Mouse (Mus musculus): ENCODE results near the gene Lhfp. TPM values are rescaled to one million over a fixed set of nuclear protein-coding genes. Genes with fewer than 3 reads are reported as not detected.

Lhfp gene
- polyA plus RNA-seq, 1 experiment from 2014 or later: 50.8 TPM

DNA sequence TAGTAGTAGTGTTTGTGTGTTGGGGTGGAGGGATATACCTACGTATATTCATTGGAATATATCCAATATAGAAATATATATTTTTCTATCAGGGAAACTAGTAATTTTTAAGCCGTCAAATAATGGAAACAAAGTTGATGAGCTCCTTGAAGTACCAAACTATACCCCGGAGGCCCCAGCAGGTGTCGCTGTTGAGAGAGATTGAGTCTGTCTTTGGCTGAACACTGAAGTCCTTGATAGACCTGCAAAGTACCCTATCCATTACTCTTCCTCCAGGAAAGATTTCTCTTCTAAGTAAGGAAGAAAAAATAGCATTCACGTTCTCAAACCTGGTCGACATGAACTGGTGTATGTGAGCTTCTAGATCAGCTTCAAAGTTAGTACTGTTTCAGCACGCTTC is 12.3 kb upstream of the Lhfp start:
- WGBS: 22% methylated on average over 7 of the region's 7 CpGs
- no peaks in the 10 kb centered on the region for H3K9me3 ChIP-seq
- peak; percentile 82 for DNase-seq (ENCODE audit: low spot score)
- H3K4me3 ChIP-seq: no peak overlapping the region
- H3K27ac ChIP-seq: no peak overlapping the region
- H3K27me3 ChIP-seq (ENCODE audit: insufficient read depth, poor library complexity, severe bottlenecking): no peaks in the 10 kb centered on the region
- H3K36me3 ChIP-seq: no peaks in the 10 kb centered on the region
- peaks cover 14% of the 10 kb centered on the region for H3K4me1 ChIP-seq

DNA sequence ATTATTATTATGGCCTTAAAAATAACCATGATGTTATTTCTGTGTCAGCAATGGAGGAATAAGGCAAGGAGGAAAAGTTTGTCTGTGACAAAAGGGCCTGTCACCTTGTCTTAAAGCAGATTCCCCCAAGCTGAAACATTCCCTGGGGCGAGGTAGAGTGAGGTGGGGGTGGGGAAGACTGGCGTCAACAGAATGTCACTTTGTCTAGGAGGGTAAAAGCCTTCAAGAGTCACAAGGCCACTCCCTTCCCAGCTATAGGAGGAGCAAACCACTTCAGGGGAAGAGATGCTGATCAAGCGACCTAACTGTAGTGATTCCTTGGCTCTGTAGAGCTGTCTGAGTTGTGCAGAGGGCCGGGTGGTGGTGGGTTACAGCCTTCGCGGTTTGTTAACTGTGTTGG is 9.7 kb upstream of the Lhfp start:
- Histone ChIP-seq H3K36me3 (no peaks in the 10 kb centered on the region), H3K27ac (no peak overlapping the region), H3K4me1 (peaks cover 14% of the 10 kb centered on the region), H3K4me3 (no peak overlapping the region), H3K9me3 (no peaks in the 10 kb centered on the region), H3K27me3 (ENCODE audit: insufficient read depth, poor library complexity, severe bottlenecking) (no peaks in the 10 kb centered on the region)
- WGBS: 37% methylated on average over 6 of the region's 6 CpGs
- DNase-seq (ENCODE audit: low spot score): no peak

DNA sequence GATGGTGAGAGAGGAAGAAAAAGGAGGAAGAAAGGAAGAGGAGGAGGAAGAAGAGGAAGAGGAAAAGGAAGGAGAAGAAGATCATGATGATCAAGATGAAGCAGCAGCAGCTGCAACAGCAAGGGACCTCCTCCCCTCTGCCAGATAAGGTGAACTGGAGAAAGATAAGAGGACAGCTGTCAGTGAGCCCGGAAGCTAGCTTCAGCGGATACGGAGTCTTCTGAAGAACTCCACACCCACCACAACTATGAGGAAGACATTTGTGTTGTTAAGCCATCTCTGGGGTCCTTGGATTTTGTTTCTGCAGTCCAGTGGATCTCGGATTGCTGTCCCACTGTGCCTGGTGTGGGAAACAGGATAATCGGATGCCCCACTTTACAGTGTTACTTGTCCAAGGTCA is 8.9 kb upstream of the Lhfp start:
- 14% methylated on average over 5 of the region's 5 CpGs for WGBS
- Histone ChIP-seq H3K36me3 (no peaks in the 10 kb centered on the region), H3K27me3 (ENCODE audit: insufficient read depth, poor library complexity, severe bottlenecking) (no peaks in the 10 kb centered on the region), H3K4me3 (no peak overlapping the region), H3K9me3 (no peaks in the 10 kb centered on the region), H3K27ac (no peak overlapping the region), H3K4me1 (peaks cover 14% of the 10 kb centered on the region)
- no peak for DNase-seq (ENCODE audit: low spot score)

DNA sequence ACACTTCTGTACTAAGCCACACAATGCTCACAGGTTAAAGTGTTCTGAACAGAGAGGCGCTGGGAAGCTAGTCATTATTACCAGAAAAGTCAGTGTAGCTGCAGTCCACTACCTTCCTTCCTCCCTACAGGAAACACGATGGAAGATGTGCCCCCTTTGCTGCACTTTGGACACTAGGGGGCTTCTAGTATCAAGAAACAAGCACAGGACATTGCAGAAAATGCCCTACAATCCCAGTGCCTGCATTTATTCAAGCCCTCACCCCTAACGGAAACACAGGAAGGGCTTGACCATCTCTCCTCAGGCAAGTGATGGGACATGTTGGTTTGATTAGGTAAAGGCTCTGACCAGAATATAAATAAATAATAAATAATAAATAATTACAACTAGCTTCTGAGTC is 7.9 kb upstream of the Lhfp start:
- H3K4me3 ChIP-seq: no peak overlapping the region
- H3K9me3 ChIP-seq: no peaks in the 10 kb centered on the region
- H3K27ac ChIP-seq: no peak overlapping the region
- DNase-seq (ENCODE audit: low spot score): no peak
- no peaks in the 10 kb centered on the region for H3K36me3 ChIP-seq
- WGBS: 14% methylated on average over 3 of the region's 3 CpGs
- peaks cover 14% of the 10 kb centered on the region for H3K4me1 ChIP-seq
- H3K27me3 ChIP-seq (ENCODE audit: insufficient read depth, poor library complexity, severe bottlenecking): no peaks in the 10 kb centered on the region

DNA sequence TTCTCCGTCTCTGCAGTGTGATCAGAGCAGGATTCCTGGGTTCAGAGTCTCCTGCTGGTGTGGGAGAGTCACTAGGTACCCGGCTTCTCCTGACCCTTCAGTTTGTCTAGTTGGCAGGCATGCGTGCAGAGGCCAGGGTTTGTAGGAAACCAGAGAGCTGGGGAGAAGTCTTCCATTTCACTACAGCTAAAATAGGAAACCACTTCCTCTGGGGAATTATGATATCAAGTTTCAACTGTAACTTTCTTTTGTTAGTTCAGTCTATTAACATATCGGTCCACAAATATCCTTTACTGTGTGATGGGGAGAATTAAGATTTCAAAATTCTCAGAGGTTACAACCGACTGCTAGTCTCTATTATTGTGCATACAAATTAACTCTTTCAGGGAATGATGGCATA is 5.3 kb upstream of the Lhfp start:
- DNase-seq (ENCODE audit: low spot score): no peak
- 75% methylated on average over 5 of the region's 5 CpGs for WGBS
- no peak overlapping the region for H3K27ac ChIP-seq

DNA sequence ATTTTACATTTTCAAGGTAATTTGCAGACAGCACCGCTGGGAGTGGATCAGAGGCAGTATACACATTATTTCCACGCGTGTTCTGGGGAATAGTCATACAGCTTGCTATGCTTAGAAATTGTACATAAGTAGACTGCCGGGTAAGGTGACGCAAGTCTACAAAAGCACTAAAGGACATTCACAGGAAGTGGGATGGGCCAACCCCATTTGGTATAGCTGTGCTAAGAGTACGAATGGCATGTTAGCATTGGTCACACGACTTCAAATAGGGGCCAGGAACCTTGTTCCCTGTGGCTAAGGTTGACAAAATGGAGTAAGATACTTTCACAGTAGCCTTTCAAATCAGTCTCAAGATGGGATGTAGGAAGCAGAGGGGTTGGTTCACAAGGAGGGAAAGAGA is 4.4 kb upstream of the Lhfp start:
- 84% methylated on average over 7 of the region's 7 CpGs for WGBS
- no peaks in the 10 kb centered on the region for H3K9me3 ChIP-seq
- H3K4me3 ChIP-seq: no peak overlapping the region
- H3K4me1 ChIP-seq: peaks cover 24% of the 10 kb centered on the region
- H3K36me3 ChIP-seq: no peaks in the 10 kb centered on the region
- DNase-seq (ENCODE audit: low spot score): no peak
- H3K27ac ChIP-seq: no peak overlapping the region
- no peaks in the 10 kb centered on the region for H3K27me3 ChIP-seq (ENCODE audit: insufficient read depth, poor library complexity, severe bottlenecking)

More for the DNA sequence above, 5.3 kb upstream of the Lhfp start:
- H3K4me3 ChIP-seq: no peak overlapping the region
- no peaks in the 10 kb centered on the region for H3K36me3 ChIP-seq
- peaks cover 25% of the 10 kb centered on the region for H3K4me1 ChIP-seq
- H3K27me3 ChIP-seq (ENCODE audit: insufficient read depth, poor library complexity, severe bottlenecking): no peaks in the 10 kb centered on the region
- H3K9me3 ChIP-seq: no peaks in the 10 kb centered on the region

DNA sequence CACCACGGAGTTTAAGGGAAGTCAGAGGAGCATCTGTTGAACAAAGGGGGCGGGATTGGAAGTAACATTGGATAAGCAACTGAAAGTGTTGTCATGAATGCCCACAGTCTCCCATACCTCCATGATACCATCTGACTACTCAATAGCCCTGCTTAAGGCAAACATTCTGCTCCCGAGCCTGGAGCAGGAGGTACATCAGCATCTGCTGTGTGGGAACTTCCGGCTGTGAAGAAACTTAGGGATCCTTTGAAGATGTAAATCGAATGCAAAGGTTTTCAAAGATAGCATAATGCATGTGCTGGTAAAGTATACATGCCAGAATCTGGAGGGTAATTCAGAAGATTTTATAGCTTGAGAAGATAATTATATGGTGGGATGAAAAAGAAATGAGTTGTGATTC is 2.4 kb upstream of the Lhfp start:
- Histone ChIP-seq H3K4me1 (peaks cover 24% of the 10 kb centered on the region), H3K36me3 (peaks cover 5% of the 10 kb centered on the region; the same call in 1 of the 2 replicates), H3K4me3 (no peak overlapping the region), H3K9me3 (no peaks in the 10 kb centered on the region), H3K27ac (no peak overlapping the region), H3K27me3 (ENCODE audit: insufficient read depth, poor library complexity, severe bottlenecking) (no peaks in the 10 kb centered on the region)
- 68% methylated on average over 5 of the region's 5 CpGs for WGBS
- no peak for DNase-seq (ENCODE audit: low spot score)

DNA sequence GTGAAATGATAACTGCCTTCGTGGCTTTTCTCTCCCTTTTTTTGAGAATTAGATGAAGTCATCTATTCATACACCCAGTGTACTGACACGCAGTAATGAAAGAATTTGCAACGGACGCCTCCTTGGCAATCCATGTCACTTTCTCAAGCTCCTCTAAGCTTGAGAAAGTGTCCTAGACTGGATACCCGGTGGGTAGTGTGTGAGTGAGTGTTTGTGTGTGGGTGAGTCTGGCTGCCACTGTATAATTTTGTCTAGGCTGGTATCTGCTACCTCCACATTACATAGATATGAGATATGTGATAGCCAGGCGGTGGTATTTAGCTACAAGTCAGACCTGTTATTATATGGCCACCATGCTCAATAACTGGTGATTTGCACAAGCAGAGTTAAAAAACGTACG is 1.6 kb upstream of the Lhfp start:
- peaks cover 5% of the 10 kb centered on the region; the same call in 1 of the 2 replicates for H3K36me3 ChIP-seq
- DNase-seq (ENCODE audit: low spot score): no peak
- 76% methylated on average over 8 of the region's 8 CpGs for WGBS
- H3K27me3 ChIP-seq (ENCODE audit: insufficient read depth, poor library complexity, severe bottlenecking): no peaks in the 10 kb centered on the region
- no peak overlapping the region for H3K4me3 ChIP-seq
- no peaks in the 10 kb centered on the region for H3K9me3 ChIP-seq
- H3K27ac ChIP-seq: peak overlapping the region; percentile 13; the same call in 1 of the 2 replicates
- peaks cover 30% of the 10 kb centered on the region for H3K4me1 ChIP-seq

DNA sequence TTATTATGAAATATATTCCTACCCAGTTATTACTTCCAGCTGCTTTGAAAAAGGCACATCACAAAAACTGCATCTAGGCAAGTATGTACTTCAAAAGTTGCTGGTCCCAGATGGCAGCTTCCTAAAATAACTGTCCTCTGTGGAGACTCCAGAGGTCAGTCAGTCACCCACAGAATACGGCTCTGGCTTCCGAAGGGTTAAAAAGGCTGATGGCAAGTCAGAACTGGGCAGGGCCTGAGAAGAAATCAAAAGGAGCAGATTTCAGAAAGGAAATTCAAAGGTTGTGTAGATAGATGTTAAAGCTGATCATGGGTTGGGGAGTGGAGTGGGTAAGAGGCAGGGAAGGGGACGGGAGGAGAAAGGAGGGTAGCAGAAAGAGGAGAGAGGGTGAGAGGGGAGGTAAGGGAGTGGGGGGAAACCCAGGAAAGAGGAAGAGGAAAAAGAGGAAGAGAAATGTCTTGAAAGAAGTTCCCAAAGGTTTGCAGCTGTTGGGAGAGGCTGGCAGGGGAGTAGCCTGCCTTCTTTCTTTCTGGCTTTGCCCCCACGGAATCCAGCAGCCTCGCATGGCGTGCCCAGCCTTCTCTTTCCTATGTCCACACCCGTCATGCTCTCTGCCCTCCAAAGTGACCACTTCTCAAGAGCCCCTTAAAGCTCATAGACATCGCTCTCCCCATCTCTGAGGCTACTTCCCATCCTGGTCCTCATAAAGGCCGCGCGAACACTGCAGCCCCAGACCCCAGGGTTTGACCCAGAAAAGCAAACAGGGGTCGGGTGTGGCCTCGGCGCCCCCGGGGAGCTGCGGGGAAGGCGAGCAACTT is 526 bp upstream of the Lhfp start:
- DNase-seq (ENCODE audit: low spot score): no peak
- H3K36me3 ChIP-seq: peaks cover 7% of the 10 kb centered on the region; the same call in 1 of the 2 replicates
- H3K27me3 ChIP-seq (ENCODE audit: insufficient read depth, poor library complexity, severe bottlenecking): no peaks in the 10 kb centered on the region
- H3K27ac ChIP-seq: peak overlapping the region; percentile 92
- H3K4me3 ChIP-seq: peak overlapping the region; percentile 83
- 3% methylated on average over 17 of the region's 17 CpGs for WGBS
- peaks cover 37% of the 10 kb centered on the region for H3K4me1 ChIP-seq
- no peaks in the 10 kb centered on the region for H3K9me3 ChIP-seq

DNA sequence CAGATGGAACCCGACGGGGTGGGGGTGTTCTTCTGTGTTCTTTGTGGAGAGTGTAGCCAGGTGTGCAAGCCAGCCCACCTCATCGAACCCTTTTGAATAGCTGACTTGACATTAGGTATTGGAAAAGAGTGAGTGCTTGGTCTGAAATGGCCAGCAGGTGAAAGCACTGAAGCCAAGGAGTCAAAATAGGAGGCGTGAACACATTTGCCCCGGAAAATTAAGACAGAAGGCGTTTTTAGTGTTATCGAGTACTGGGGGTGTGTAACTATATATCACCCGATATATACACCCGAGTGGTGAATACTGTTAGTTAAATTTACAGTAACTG is 876 bp downstream of the Lhfp start:
- WGBS: 22% methylated on average over 9 of the region's 9 CpGs
- DNase-seq (ENCODE audit: low spot score): no peak
- Histone ChIP-seq H3K27me3 (ENCODE audit: insufficient read depth, poor library complexity, severe bottlenecking) (no peaks in the 10 kb centered on the region), H3K4me1 (peaks cover 37% of the 10 kb centered on the region), H3K36me3 (peaks cover 7% of the 10 kb centered on the region; the same call in 1 of the 2 replicates), H3K27ac (peak overlapping the region; percentile 92), H3K9me3 (no peaks in the 10 kb centered on the region), H3K4me3 (peak overlapping the region; percentile 83)

DNA sequence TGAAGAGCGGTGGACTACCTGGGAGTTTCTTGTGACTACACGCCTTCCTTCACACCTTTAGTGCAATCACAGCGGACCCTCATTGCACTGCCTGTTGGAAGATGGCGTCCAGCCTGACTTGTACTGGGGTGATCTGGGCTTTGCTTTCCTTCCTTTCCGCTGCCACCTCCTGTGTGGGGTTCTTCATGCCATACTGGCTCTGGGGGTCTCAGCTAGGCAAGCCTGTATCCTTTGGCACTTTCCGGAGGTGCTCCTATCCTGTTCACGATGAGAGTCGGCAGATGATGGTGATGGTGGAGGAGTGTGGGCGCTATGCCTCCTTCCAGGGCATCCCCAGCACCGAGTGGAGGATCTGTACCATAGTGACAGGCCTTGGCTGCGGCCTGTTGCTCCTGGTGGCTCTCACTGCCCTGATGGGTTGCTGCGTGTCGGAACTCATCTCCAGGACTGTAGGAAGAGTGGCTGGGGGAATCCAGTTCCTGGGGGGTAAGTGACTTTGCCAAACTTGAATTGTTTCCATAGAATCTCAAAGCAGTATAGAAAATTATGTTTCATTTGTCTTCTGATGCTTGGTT is 2.0 kb downstream of the Lhfp start:
- peaks cover 37% of the 10 kb centered on the region for H3K4me1 ChIP-seq
- no peaks in the 10 kb centered on the region for H3K9me3 ChIP-seq
- 85% methylated on average over 13 of the region's 13 CpGs for WGBS
- H3K4me3 ChIP-seq: peak overlapping the region; percentile 38
- no peak for DNase-seq (ENCODE audit: low spot score)
- H3K36me3 ChIP-seq: peaks cover 7% of the 10 kb centered on the region; the same call in 1 of the 2 replicates
- peak overlapping the region; percentile 37; the same call in 1 of the 2 replicates for H3K27ac ChIP-seq
- H3K27me3 ChIP-seq (ENCODE audit: insufficient read depth, poor library complexity, severe bottlenecking): no peaks in the 10 kb centered on the region

DNA sequence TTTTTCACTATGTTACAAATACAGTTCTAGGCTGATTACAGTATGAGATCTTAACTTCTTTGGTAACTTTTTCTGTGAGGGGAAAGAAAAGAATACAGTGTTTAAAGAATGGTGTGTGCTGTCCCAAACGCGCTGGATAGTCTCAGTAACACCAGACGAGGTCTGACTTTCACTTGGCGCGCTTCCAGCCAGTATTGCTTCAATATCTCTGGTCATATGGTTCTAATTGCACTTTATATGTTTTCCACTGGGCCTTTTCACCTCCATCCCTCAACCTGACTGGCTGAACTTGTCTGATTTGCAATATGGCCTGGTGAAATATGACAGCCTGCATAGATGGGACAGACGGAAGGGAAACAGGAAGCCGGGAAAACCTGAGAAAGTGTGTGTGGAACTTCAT is 2.9 kb downstream of the Lhfp start:
- peak overlapping the region; percentile 75 for H3K27ac ChIP-seq
- H3K36me3 ChIP-seq: peaks cover 7% of the 10 kb centered on the region; the same call in 1 of the 2 replicates
- DNase-seq (ENCODE audit: low spot score): no peak
- H3K4me1 ChIP-seq: peaks cover 37% of the 10 kb centered on the region
- H3K27me3 ChIP-seq (ENCODE audit: insufficient read depth, poor library complexity, severe bottlenecking): no peaks in the 10 kb centered on the region
- no peaks in the 10 kb centered on the region for H3K9me3 ChIP-seq
- WGBS: 65% methylated on average over 7 of the region's 7 CpGs
- H3K4me3 ChIP-seq: peak overlapping the region; percentile 40

DNA sequence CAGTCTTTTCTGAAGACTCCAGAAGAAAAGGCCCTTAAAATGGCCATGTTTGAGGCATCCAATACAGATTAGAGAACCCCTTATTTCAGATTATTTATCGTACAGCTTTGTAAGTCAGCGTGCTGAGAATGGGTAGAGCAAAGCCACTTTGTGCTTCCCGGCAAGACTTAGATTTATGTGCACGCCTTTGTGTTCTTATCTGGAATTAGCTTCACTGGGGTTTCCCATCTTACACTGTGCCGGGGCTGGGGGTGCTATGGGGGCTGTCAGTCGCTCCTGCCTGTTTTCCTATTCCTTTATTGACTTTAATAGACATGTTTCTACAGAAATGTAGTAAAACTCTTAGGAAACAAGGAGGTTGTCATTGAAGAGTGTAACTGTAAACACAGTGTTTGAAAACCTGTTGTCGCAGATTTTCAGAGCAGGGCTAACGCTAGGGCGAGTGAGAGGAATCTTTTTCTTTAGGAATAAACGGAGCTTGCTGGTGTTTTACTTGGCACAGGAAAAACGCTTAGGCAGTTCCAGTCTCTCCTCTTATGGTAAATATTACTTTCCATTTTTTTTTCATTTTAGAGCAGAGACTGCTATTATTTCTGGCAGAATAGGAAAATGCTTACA is 3.5 kb downstream of the Lhfp start:
- Histone ChIP-seq H3K4me1 (peaks cover 37% of the 10 kb centered on the region), H3K9me3 (no peaks in the 10 kb centered on the region), H3K36me3 (peaks cover 7% of the 10 kb centered on the region; the same call in 1 of the 2 replicates), H3K4me3 (peak overlapping the region; percentile 40), H3K27me3 (ENCODE audit: insufficient read depth, poor library complexity, severe bottlenecking) (no peaks in the 10 kb centered on the region), H3K27ac (peak overlapping the region; percentile 75)
- WGBS: 51% methylated on average over 11 of the region's 11 CpGs
- no peak for DNase-seq (ENCODE audit: low spot score)
